Mouse (Mus musculus): ENCODE measurements around the gene Wrap73. TPM values are rescaled to one million over a fixed set of nuclear protein-coding genes. Genes with fewer than 3 reads are reported as not detected.

Wrap73 gene
- polyA plus RNA-seq, 1 experiment from 2014 or later: 41.7 TPM

GRCm38 (mm10) chr4:154207261-154207660, 65.1 kb downstream of the Wrap73 start:
- 16% methylated on average over 5 of the region's 5 CpGs for WGBS
- Histone ChIP-seq H3K9ac (ENCODE audit: low read depth, low read length) (no peak overlapping the region), H3K36me3 (ENCODE audit: control insufficient read depth, insufficient read depth, low read length) (no peaks in the 10 kb centered on the region), H3K27me3 (ENCODE audit: control insufficient read depth, insufficient read depth, low read length) (no peaks in the 10 kb centered on the region), H3K4me3 (ENCODE audit: low read length) (no peak overlapping the region), H3K4me2 (replicated peaks; ENCODE audit: low read depth, low read length) (no peak overlapping the region), H3K9me3 (ENCODE audit: control insufficient read depth, low read length) (no peaks in the 10 kb centered on the region), H3K27ac (ENCODE audit: low read depth, low read length) (no peak overlapping the region), H3K4me1 (ENCODE audit: control insufficient read depth, insufficient read depth, low read length) (peaks cover 6% of the 10 kb centered on the region; the same call in 1 of the 2 replicates)
- ATAC-seq (ENCODE audit: low FRiP score, low TSS enrichment): 0 out of 2 replicates have a peak, but pooled peaks have one; percentile 39

DNA sequence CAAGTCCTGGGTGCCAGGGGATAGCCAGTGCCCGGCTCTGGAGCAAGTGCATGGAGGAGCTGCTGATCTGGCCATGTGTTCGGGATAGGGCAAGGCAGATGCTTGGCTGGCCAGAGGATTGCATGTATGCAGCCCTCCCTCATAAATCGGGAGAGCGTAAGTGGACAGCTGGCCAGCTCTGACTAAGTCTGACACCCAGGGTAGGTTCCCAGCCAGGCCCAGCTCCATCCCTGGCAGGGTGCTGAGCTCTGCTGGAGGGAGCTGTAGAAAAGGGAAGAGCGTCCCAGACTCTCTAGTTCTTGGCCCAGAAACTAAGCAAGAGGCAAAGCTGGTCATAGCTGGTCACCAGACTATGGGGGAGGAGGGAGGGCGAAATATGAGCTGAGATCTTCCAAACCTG, 66.9 kb downstream of the Wrap73 start:
- no peak overlapping the region for H3K9ac ChIP-seq (ENCODE audit: low read depth, low read length)
- WGBS: 59% methylated on average over 6 of the region's 6 CpGs

GRCm38 (mm10) chr4:154209825-154210224, 67.7 kb downstream of the Wrap73 start:
- no peak overlapping the region for H3K4me3 ChIP-seq (ENCODE audit: low read length)
- no peaks in the 10 kb centered on the region for H3K36me3 ChIP-seq (ENCODE audit: control insufficient read depth, insufficient read depth, low read length)
- no peaks in the 10 kb centered on the region for H3K27me3 ChIP-seq (ENCODE audit: control insufficient read depth, insufficient read depth, low read length)
- H3K9ac ChIP-seq (ENCODE audit: low read depth, low read length): no peak overlapping the region
- H3K27ac ChIP-seq (ENCODE audit: low read depth, low read length): no peak overlapping the region
- peaks cover 6% of the 10 kb centered on the region; the same call in 1 of the 2 replicates for H3K4me1 ChIP-seq (ENCODE audit: control insufficient read depth, insufficient read depth, low read length)
- 20% methylated on average over 3 of the region's 3 CpGs for WGBS
- no peak overlapping the region for H3K4me2 ChIP-seq (replicated peaks; ENCODE audit: low read depth, low read length)
- no peak for ATAC-seq (ENCODE audit: low FRiP score, low TSS enrichment)
- H3K9me3 ChIP-seq (ENCODE audit: control insufficient read depth, low read length): no peaks in the 10 kb centered on the region

More for the DNA sequence above, 66.9 kb downstream of the Wrap73 start:
- Histone ChIP-seq H3K4me3 (ENCODE audit: low read length) (no peak overlapping the region), H3K27me3 (ENCODE audit: control insufficient read depth, insufficient read depth, low read length) (no peaks in the 10 kb centered on the region), H3K9me3 (ENCODE audit: control insufficient read depth, low read length) (no peaks in the 10 kb centered on the region), H3K27ac (ENCODE audit: low read depth, low read length) (no peak overlapping the region), H3K4me1 (ENCODE audit: control insufficient read depth, insufficient read depth, low read length) (peaks cover 6% of the 10 kb centered on the region; the same call in 1 of the 2 replicates), H3K36me3 (ENCODE audit: control insufficient read depth, insufficient read depth, low read length) (no peaks in the 10 kb centered on the region), H3K4me2 (replicated peaks; ENCODE audit: low read depth, low read length) (no peak overlapping the region)
- ATAC-seq (ENCODE audit: low FRiP score, low TSS enrichment): no peak

DNA sequence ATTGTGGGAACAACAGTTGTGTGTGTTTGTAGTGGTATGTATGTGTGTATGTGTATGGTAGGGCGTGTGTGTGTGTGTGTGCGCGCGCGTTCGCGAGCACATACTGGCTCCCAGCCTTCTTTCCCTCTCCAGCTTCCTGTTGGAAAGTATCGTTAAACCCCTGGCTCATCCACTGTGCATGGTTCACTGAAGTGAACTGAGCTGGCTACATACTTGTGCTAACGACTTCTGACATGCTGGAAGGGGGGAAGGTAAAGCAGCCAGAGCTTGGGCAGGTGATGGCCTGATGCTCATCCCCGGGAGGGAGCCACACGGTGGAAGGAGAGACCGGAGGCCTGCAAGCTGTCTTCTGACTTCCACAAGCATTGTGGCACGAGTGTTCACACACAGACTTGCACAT, 69.3 kb downstream of the Wrap73 start:
- no peak overlapping the region for H3K27ac ChIP-seq (ENCODE audit: low read depth, low read length)
- H3K9me3 ChIP-seq (ENCODE audit: control insufficient read depth, low read length): no peaks in the 10 kb centered on the region
- H3K4me3 ChIP-seq (ENCODE audit: low read length): no peak overlapping the region
- no peaks in the 10 kb centered on the region for H3K27me3 ChIP-seq (ENCODE audit: control insufficient read depth, insufficient read depth, low read length)
- 75% methylated on average over 13 of the region's 13 CpGs for WGBS
- H3K4me1 ChIP-seq (ENCODE audit: control insufficient read depth, insufficient read depth, low read length): peaks cover 6% of the 10 kb centered on the region; the same call in 1 of the 2 replicates
- no peak overlapping the region for H3K9ac ChIP-seq (ENCODE audit: low read depth, low read length)
- ATAC-seq (ENCODE audit: low FRiP score, low TSS enrichment): no peak
- H3K36me3 ChIP-seq (ENCODE audit: control insufficient read depth, insufficient read depth, low read length): no peaks in the 10 kb centered on the region
- H3K4me2 ChIP-seq (replicated peaks; ENCODE audit: low read depth, low read length): no peak overlapping the region

- WGBS: 63% methylated on average over 7 of the region's 7 CpGs
- Histone ChIP-seq H3K36me3 (ENCODE audit: control insufficient read depth, insufficient read depth, low read length) (no peaks in the 10 kb centered on the region), H3K27me3 (ENCODE audit: control insufficient read depth, insufficient read depth, low read length) (no peaks in the 10 kb centered on the region), H3K4me3 (ENCODE audit: low read length) (no peak overlapping the region), H3K4me1 (ENCODE audit: control insufficient read depth, insufficient read depth, low read length) (peaks cover 6% of the 10 kb centered on the region; the same call in 1 of the 2 replicates), H3K9ac (ENCODE audit: low read depth, low read length) (no peak overlapping the region), H3K27ac (ENCODE audit: low read depth, low read length) (no peak overlapping the region), H3K9me3 (ENCODE audit: control insufficient read depth, low read length) (no peaks in the 10 kb centered on the region), H3K4me2 (replicated peaks; ENCODE audit: low read depth, low read length) (no peak overlapping the region)
- ATAC-seq (ENCODE audit: low FRiP score, low TSS enrichment): no peak
These were observed 71.4 kb downstream of the Wrap73 start for GRCm38 (mm10) chr4:154213586-154213985.

GRCm38 (mm10) chr4:154214075-154214474, 71.9 kb downstream of the Wrap73 start:
- Histone ChIP-seq H3K4me3 (ENCODE audit: low read length) (no peak overlapping the region), H3K4me1 (ENCODE audit: control insufficient read depth, insufficient read depth, low read length) (peaks cover 3% of the 10 kb centered on the region; the same call in 1 of the 2 replicates), H3K4me2 (replicated peaks; ENCODE audit: low read depth, low read length) (no peak overlapping the region), H3K36me3 (ENCODE audit: control insufficient read depth, insufficient read depth, low read length) (no peaks in the 10 kb centered on the region), H3K27me3 (ENCODE audit: control insufficient read depth, insufficient read depth, low read length) (no peaks in the 10 kb centered on the region), H3K9me3 (ENCODE audit: control insufficient read depth, low read length) (no peaks in the 10 kb centered on the region), H3K9ac (ENCODE audit: low read depth, low read length) (no peak overlapping the region), H3K27ac (ENCODE audit: low read depth, low read length) (no peak overlapping the region)
- WGBS: 8% methylated on average over 5 of the region's 5 CpGs
- ATAC-seq (ENCODE audit: low FRiP score, low TSS enrichment): no peak

Other genes starting within 250 kb of the Wrap73 start
- gene A430005L14Rik, start 185.1 kb upstream of the Wrap73 start, polyA plus RNA-seq (2014; fragmentation: Nextera tagmentation; extraction: Ambion mirVana): 104 and 115 TPM in 2 replicates
- gene Dffb, start 167.2 kb upstream of the Wrap73 start, polyA plus RNA-seq (2014; fragmentation: Nextera tagmentation; extraction: Ambion mirVana): 11.1 and 14.1 TPM in 2 replicates
- 11.4 and 17.4 TPM in 2 replicates for gene Cep104, start 167.2 kb upstream of the Wrap73 start, polyA plus RNA-seq (2014; fragmentation: Nextera tagmentation; extraction: Ambion mirVana)
- 12.1 and 13.6 TPM in 2 replicates for gene Lrrc47, start 130.6 kb upstream of the Wrap73 start, polyA plus RNA-seq (2014; fragmentation: Nextera tagmentation; extraction: Ambion mirVana)
- gene Smim1, start 116.1 kb upstream of the Wrap73 start, polyA plus RNA-seq (2014; fragmentation: Nextera tagmentation; extraction: Ambion mirVana): 29.9 and 35.4 TPM in 2 replicates
- gene Ccdc27, start 99.7 kb upstream of the Wrap73 start, polyA plus RNA-seq (2014; fragmentation: Nextera tagmentation; extraction: Ambion mirVana): not detected in 2 replicates
- 0.23 and 0.80 TPM in 2 replicates for gene Trp73, start 2.2 kb upstream of the Wrap73 start, polyA plus RNA-seq (2014; fragmentation: Nextera tagmentation; extraction: Ambion mirVana)
- 98.2 and 124 TPM in 2 replicates for gene Tprgl, start 18.3 kb downstream of the Wrap73 start, polyA plus RNA-seq (2014; fragmentation: Nextera tagmentation; extraction: Ambion mirVana)
- gene Megf6, start 28.4 kb downstream of the Wrap73 start, polyA plus RNA-seq (2014; fragmentation: Nextera tagmentation; extraction: Ambion mirVana): 7.0 and 12.7 TPM in 2 replicates
- gene Arhgef16, start 159.3 kb downstream of the Wrap73 start, polyA plus RNA-seq (2014; fragmentation: Nextera tagmentation; extraction: Ambion mirVana): 16.3 and 28.2 TPM in 2 replicates
- not detected in 2 replicates for gene B230104I21Rik, start 193.8 kb downstream of the Wrap73 start, polyA plus RNA-seq (2014; fragmentation: Nextera tagmentation; extraction: Ambion mirVana)